Mouse (Mus musculus) liver, postnatal 0 days (tissue): ENCODE measurements around the gene Fn3k. TPM values are rescaled to one million over a fixed set of nuclear protein-coding genes. Genes with fewer than 3 reads are reported as not detected.

Experiments
- ATAC-seq: fragments of 200-750 bp; cut with Nextera tagmentation; 2 replicates; pipeline ENCODE4 v1.8.0; 2017; ENCODE audit warnings: mild to moderate bottlenecking, moderate library complexity
- DNase-seq: peaks from one replicate; pipeline ENCODE4 v3.0.0-alpha.2; 2016
- H3K27ac ChIP-seq: fragments of 300-500 bp; sonication (generic); 2 replicates; pipeline ENCODE4 v1.5.1; 2014; ENCODE audit warnings: antibody characterized with exemption, moderate library complexity, mild to moderate bottlenecking, low read depth
- H3K27me3 ChIP-seq: fragments of 300-500 bp; sonication (generic); 2 replicates; pipeline ENCODE4 v1.6.1; 2014; ENCODE audit warnings: low read length, control low read depth, mixed read lengths; ENCODE audit not compliant: insufficient read depth
- H3K36me3 ChIP-seq: fragments of 300-500 bp; sonication (generic); replicated peaks from 2 replicates; pipeline ENCODE4 v1.6.1; 2014; ENCODE audit warnings: mild to moderate bottlenecking, control low read depth, low read length, moderate library complexity, mixed read lengths; ENCODE audit not compliant: insufficient read depth
- H3K4me1 ChIP-seq: fragments of 300-500 bp; sonication (generic); 2 replicates; pipeline ENCODE4 v1.6.1; 2014; ENCODE audit warnings: antibody characterized with exemption, mild to moderate bottlenecking, control low read depth; ENCODE audit not compliant: insufficient read depth
- H3K4me2 ChIP-seq: fragments of 300-500 bp; sonication (generic); 2 replicates; pipeline ENCODE4 v1.6.1; 2014; ENCODE audit warnings: low read depth, mild to moderate bottlenecking, low read length, moderate library complexity, mixed read lengths
- H3K4me3 ChIP-seq: fragments of 300-500 bp; sonication (generic); 2 replicates; pipeline ENCODE4 v1.5.1; 2014; ENCODE audit warnings: low read depth, low read length
- H3K9ac ChIP-seq: fragments of 300-500 bp; sonication (generic); replicated peaks from 2 replicates; pipeline ENCODE4 v1.6.1; 2014; ENCODE audit warnings: mild to moderate bottlenecking, moderate library complexity
- H3K9me3 ChIP-seq: fragments of 300-500 bp; sonication (generic); 2 replicates; pipeline ENCODE4 v1.6.1; 2016; ENCODE audit warnings: mild to moderate bottlenecking, control low read depth, low read length, mixed read lengths
- CTCF ChIP-seq: sonication (generic); IDR thresholded peaks from 2 replicates; pipeline ENCODE4 v1.5.1; 2016; ENCODE audit warnings: antibody characterized with exemption, low read depth
- EP300 ChIP-seq: IDR thresholded peaks from 2 replicates; pipeline ENCODE4 v1.6.1; 2016; ENCODE audit warnings: antibody characterized with exemption, low read depth, mild to moderate bottlenecking
- WGBS: fragments of 180-500 bp; shearing (Covaris S2); extraction: QIAGEN DNeasy Blood & Tissue Kit; methylation state at CpG from one replicate; pipeline ENCODE4 v1.1.7; 2014; ENCODE audit not compliant: insufficient replicate concordance; 5-methylcytosine and 5-hydroxymethylcytosine counted together
- polyA plus RNA-seq: library from polyadenylated mRNA; unstranded; fragments of >200 nt; fragmentation: Nextera tagmentation; extraction: Ambion mirVana; gene quantifications from 2 replicates; pipeline ENCODE4 v1.2.1, GENCODE M21; 2015

Fn3k gene
- polyA plus RNA-seq, 1 experiment from 2014 or later = 14.6 TPM

- H3K9me3 ChIP-seq = no peaks in the 10 kb centered on the region
- H3K4me3 ChIP-seq = no peak overlapping the region
- no peaks in the 10 kb centered on the region for H3K4me1 ChIP-seq
- no peak overlapping the region for H3K27ac ChIP-seq
- WGBS = 64% methylated on average over 3 of the region's 3 CpGs
- H3K9ac ChIP-seq = no peak overlapping the region
- TF ChIP-seq CTCF = no peak
- no peak for TF ChIP-seq EP300
- 0 out of 2 replicates have a peak, but pooled peaks cover 3% of the 10 kb centered on the region for H3K27me3 ChIP-seq
- H3K4me2 ChIP-seq = no peak overlapping the region
- DNase-seq = no peak
- no peaks in the 10 kb centered on the region for H3K36me3 ChIP-seq
- no peak for ATAC-seq
Measured at GRCm38 (mm10) chr11:121407366-121408155, 27.2 kb upstream of the Fn3k start.

- 80% methylated on average over 5 of the region's 5 CpGs for WGBS
- no peak for DNase-seq
- Histone ChIP-seq H3K4me1 (no peaks in the 10 kb centered on the region), H3K9me3 (no peaks in the 10 kb centered on the region), H3K27me3 (0 out of 2 replicates have a peak, but pooled peaks cover 3% of the 10 kb centered on the region), H3K36me3 (no peaks in the 10 kb centered on the region), H3K27ac (no peak overlapping the region), H3K4me2 (no peak overlapping the region), H3K4me3 (no peak overlapping the region), H3K9ac (no peak overlapping the region)
- no peak for ATAC-seq
- TF ChIP-seq CTCF = no peak
- no peak for TF ChIP-seq EP300
Measured at GRCm38 (mm10) chr11:121414762-121415161, 20.0 kb upstream of the Fn3k start.

- DNase-seq = no peak
- Histone ChIP-seq H3K4me3 (no peak overlapping the region), H3K27me3 (0 out of 2 replicates have a peak, but pooled peaks cover 3% of the 10 kb centered on the region), H3K27ac (no peak overlapping the region), H3K4me1 (peaks cover under 1% of the 10 kb centered on the region; the same call in 1 of the 2 replicates), H3K36me3 (no peaks in the 10 kb centered on the region), H3K4me2 (no peak overlapping the region), H3K9ac (no peak overlapping the region), H3K9me3 (no peaks in the 10 kb centered on the region)
- no peak for ATAC-seq
- WGBS = 64% methylated on average over 5 of the region's 5 CpGs
- no peak for TF ChIP-seq CTCF
- no peak for TF ChIP-seq EP300
Measured at GRCm38 (mm10) chr11:121415351-121415750, 19.4 kb upstream of the Fn3k start.

GRCm38 (mm10) chr11:121417971-121418370, 16.7 kb upstream of the Fn3k start:
- H3K27me3 ChIP-seq = no peaks in the 10 kb centered on the region
- H3K9me3 ChIP-seq = no peaks in the 10 kb centered on the region
- peaks cover 11% of the 10 kb centered on the region for H3K4me1 ChIP-seq
- no peaks in the 10 kb centered on the region for H3K36me3 ChIP-seq
- no peak overlapping the region for H3K4me3 ChIP-seq
- 83% methylated on average over 5 of the region's 5 CpGs for WGBS
- no peak overlapping the region for H3K4me2 ChIP-seq
- no peak for DNase-seq
- TF ChIP-seq EP300 (no peak), CTCF (no peak)
- H3K9ac ChIP-seq = no peak overlapping the region
- no peak overlapping the region for H3K27ac ChIP-seq
- no peak for ATAC-seq

- Histone ChIP-seq H3K4me3 (no peak overlapping the region), H3K9me3 (no peaks in the 10 kb centered on the region), H3K4me2 (no peak overlapping the region), H3K27ac (no peak overlapping the region), H3K4me1 (peaks cover 11% of the 10 kb centered on the region), H3K9ac (no peak overlapping the region), H3K36me3 (no peaks in the 10 kb centered on the region), H3K27me3 (no peaks in the 10 kb centered on the region)
- WGBS = 79% methylated on average over 2 of the region's 2 CpGs
- ATAC-seq (no peak), DNase-seq (no peak)
- TF ChIP-seq EP300 = no peak
- no peak for TF ChIP-seq CTCF
Measured at GRCm38 (mm10) chr11:121418932-121419331, 15.8 kb upstream of the Fn3k start.

GRCm38 (mm10) chr11:121420379-121420778, 14.3 kb upstream of the Fn3k start:
- Histone ChIP-seq H3K4me2 (peak overlapping the region; percentile 88), H3K4me3 (peak overlapping the region; percentile 89; the same call in 1 of the 2 replicates), H3K36me3 (peaks cover 8% of the 10 kb centered on the region; the same call in 1 of the 2 replicates), H3K27ac (peak overlapping the region; percentile 53; the same call in 1 of the 2 replicates), H3K27me3 (no peaks in the 10 kb centered on the region), H3K4me1 (peaks cover 11% of the 10 kb centered on the region), H3K9ac (no peak overlapping the region), H3K9me3 (no peaks in the 10 kb centered on the region)
- ATAC-seq (no peak), DNase-seq (no peak)
- WGBS = 53% methylated on average over 5 of the region's 5 CpGs
- TF ChIP-seq CTCF = no peak
